Mouse (Mus musculus) urinary bladder, postnatal 25 days (tissue): ENCODE results near the gene Kmt2b.

Experiments
- DNase-seq: peaks from one replicate; pipeline ENCODE4 v3.0.0; 2022; ENCODE audit warnings: low spot score

Gene Kmt2b

GRCm38 (mm10) chr7:30600651-30601050 is 12.1 kb upstream of the Kmt2b start:
- peak; percentile 72 for DNase-seq

- peak; percentile 81 for DNase-seq
Measured at GRCm38 (mm10) chr7:30599933-30600353, 11.4 kb upstream of the Kmt2b start.

GRCm38 (mm10) chr7:30598786-30599185 is 10.3 kb upstream of the Kmt2b start, which contains the start of gene Zbtb32:
Gene Zbtb32 (minus strand): TSS chr7:30598909.
- DNase-seq, result no peak

GRCm38 (mm10) chr7:30596811-30597210 is 8.3 kb upstream of the Kmt2b start:
- DNase-seq, result no peak

DNA sequence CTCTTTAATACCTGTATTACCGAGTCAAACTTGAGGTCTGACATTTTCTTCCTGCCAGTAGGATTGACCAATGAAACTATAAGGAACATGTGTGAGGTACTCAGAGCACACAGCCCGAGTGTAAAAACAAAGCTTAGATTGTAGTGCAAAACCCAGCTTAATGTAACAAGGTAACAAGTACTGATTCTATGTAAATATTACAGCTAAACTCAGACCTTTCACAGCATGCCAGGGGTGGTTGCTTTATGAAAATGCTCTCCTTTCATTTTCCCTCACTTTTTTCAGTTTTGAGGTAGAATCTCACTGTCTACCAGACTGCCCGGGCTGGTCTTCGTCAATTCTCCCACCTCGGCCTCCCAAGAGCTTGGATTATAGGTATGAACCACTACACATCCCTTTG is 7.6 kb upstream of the Kmt2b start:
- no peak for DNase-seq

DNA sequence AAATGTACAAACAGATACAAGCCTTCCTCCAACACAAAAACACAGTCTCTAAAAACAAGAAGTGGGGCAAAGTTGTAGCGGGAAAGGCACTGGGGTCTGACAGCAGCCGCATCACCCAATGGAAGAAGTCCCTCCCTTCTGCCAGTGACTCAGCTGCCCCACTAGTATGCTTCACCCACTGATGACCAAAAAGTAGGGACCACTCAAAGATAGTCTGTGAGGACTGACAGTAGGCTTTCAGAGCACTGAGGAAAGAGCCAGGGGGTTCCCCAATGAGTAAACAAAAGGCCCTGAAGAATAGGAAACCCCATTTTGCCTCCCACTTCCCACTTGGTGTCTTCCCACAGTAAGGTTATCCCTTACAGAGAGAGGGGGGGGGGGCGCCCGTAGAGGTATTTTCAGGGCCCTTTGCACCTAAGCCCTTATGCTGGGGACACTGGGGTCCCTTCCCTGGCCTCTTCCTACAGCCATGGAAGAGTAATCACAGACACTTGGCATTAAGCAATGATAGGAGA is 6.0 kb upstream of the Kmt2b start:
- DNase-seq, result no peak

DNA sequence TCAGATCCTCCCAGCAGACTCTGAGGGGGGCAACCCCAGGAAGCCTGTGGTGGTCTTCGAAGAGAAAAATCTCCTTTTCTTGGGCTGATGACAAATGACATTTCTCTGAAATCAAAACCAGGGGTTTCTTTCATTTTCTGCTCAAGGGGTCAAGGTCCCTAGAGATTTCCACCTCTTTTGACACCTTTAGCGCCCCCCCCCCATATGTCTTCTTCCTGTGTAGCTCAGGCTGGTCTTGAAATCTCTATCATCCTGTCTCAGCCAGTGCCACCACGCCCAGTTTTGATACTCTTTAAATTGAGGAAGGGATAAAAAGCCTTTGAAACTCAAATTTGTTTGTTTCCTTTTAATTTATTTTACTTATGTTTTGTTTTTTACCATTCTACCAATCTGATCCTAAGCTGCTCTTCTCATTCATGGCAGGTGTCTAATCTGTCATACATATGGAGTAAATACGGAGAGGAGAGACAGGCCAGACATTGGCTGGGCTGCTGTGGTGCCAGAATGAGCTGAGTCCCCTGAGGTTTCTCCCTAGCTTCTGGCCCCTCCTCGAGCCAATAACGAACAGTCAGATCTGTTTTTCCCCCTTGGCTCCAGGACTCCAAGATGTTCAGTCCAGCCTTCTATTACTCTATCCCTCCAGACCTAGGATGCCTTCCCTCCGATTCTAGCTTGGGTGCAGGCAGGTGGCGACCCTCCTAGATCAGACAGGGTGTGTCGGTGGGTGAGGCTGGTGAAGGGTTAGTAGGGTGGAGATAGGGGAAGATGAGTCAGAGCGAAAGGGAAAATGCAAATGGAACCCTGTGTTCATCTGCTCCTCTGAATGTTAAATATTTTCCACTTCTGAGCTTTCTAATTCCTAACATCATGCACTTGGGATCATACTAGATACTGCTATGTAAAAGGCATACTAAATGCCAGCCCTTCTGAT is 5.3 kb upstream of the Kmt2b start:
- DNase-seq, result no peak

DNA sequence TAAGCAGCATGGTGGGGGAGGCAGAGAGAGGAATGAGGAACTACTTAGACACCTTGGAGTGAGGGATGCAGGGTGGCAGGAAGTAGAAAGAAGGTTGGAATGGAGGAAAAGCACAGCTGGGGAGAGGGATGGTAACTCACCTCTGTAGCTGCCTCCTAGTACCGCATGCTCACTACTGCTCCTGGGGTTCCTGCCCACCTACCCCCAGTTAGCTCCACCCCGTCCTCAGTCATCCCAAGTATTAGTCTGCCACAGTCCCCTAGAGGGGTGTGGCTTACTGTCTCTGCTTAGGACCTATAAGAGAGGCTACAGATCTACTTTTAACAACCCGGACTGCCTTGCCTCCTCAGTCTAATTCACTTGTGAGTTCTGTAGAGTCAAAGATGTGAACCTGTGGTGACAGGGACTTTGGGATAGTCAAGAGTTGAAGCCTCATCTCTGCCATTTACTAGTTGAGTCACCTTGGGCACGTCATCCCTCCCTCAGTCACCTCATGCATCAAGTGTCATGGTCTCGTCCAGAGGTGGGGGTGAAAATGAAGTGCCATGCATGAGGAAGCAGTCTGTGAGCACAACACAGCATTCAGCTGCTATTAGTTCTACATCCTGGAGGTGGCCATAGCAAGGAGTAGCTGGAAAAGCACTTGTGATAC is 4.4 kb upstream of the Kmt2b start:
- no peak for DNase-seq

DNA sequence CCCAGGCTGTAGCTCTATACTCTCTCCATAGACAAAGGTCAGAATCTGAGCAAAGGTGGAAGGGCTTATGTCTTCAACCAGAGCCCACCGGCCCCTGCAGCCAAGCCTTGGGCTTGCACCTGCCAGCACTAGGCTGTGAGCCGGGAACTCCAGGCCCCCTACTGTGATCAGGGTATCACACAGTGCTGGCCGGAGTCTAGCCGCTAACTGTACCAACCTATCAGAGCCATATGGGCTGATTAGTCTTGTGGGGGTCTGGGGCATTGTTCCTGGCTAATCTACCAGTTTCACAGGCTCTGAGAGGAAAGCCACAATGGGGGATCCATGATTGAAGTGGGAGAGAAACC is 3.1 kb upstream of the Kmt2b start:
- no peak for DNase-seq

DNA sequence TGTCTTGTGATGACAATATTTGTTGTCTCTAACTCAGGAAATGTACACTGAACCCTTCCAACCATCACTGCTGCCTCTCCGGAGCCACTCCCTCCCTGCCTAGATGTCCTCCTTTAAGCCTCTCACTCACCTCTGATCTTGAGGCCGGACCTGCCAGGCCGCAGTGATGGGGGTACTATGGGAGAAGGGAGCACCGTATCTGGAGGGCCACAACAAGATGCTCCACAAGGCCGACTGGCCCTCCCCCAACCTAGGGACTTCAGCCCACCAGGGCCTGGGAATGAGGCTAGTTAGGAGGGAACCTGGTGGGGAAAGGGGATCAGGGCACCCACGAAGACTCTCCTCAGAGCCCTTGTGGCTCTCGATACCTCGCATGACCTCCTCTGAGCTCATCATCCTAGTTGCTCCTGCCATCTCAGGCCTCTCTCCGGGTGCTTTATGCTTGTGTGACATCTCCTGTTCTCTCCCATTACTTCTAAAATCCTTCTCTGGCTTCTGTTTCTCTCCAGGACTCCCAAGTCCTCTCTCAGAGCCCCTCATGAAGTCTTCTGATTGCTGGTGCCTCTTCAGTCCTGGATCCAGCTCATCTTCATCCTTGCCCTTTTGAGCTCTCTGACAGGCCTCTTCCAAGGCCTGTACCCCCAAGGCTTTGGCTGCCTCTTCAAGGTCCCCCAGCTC is 2.5 kb upstream of the Kmt2b start:
- no peak for DNase-seq

GRCm38 (mm10) chr7:30589435-30590301 is 1.1 kb upstream of the Kmt2b start:
- DNase-seq, result peak; percentile 86

GRCm38 (mm10) chr7:30587842-30588667 is 471 bp downstream of the Kmt2b start:
- DNase-seq, result no peak

GRCm38 (mm10) chr7:30586455-30587020 is 2.0 kb downstream of the Kmt2b start:
- DNase-seq, result no peak

DNA sequence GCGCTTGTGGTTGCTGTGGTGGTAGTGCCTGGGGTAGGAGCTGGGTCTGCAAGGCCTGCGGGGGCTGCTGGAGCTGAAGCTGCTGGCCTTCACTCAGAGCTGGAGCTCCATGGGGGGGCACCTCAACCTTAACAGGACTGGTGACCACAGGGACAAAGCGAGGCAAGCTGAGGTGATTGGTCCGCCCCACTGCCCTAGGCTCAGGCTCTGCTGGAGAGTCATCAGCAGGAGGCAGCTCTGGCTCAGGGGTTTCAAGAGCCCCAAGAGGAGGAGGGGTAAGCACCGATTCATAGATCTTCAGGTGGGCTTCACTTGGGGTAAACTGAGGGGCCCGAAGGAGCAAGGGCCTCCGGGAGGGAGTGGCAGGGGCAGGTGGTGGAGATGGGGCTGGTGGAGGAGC is 3.4 kb downstream of the Kmt2b start:
- no peak for DNase-seq

DNA sequence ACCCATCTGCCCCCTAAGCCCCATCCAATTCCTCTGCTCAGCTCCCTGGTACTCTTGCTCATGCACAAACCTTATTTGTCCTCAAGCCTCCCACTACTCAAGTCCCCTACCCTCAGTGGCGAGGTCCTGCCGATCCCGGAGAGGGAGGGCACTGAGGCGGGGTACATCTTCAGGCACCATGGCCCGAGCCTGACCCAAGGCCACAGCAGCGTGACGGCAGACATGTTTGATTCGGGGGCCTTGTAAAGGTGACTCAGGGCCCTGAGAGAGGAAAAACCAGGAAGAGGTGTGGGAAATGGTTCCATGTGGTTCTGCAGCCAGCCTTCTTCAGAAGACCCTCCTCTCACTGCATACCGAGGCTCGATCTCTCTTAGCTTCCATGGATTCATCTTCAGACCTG is 4.2 kb downstream of the Kmt2b start:
- DNase-seq, result no peak

GRCm38 (mm10) chr7:30581547-30581946 is 7.0 kb downstream of the Kmt2b start:
- no peak for DNase-seq

GRCm38 (mm10) chr7:30579950-30580349 is 8.6 kb downstream of the Kmt2b start:
- no peak for DNase-seq

DNA sequence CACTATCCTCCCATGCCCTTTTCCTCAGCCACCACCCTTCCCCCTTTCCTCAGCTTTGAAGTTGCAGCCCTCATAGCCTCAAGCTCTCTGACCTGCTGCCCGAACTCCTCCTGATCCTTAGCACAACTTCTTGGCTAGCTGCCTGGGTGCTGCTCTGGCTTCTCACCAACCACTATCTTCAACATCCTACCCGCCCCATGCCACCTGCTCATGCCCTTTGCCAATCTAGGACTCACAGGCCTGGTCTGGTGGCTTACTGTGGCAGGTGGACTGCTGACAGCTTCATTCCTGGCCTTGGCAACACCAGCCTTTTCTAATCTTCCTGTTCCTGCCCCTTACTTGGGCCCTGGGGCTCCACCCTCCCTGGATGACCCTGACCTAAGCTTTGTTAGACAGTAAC is 15.6 kb downstream of the Kmt2b start:
- DNase-seq, result no peak

DNA sequence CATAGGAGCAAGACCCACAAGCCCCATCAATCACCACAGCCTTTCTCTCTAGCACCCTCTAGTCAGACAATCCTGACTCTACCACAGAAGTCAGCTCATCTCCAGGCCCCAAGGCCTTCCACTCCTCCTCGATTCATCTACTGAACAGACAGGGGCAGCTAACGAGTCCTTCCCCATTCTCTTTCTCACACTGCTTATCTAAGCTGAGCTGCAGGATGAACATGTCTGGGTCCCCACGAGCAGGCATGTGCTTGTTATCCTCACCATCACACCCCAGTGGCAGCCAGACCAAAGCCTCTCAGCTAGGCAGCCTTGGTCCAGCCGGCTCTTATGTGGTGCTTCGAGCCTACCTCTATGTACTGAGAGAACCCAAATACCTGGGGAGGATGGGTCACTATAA is 16.1 kb downstream of the Kmt2b start:
- no peak for DNase-seq

- DNase-seq, result no peak
Measured at GRCm38 (mm10) chr7:30567555-30567954, 21.0 kb downstream of the Kmt2b start.
